Mouse (Mus musculus) MEL (cell line): Measurements from ENCODE around the gene Vipr2. TPM values are rescaled to one million over a fixed set of nuclear protein-coding genes. Genes with fewer than 3 reads are reported as not detected.

Experiments used
- DNase-seq: peaks from one replicate; pipeline ENCODE4 v3.0.0; 2011; ENCODE audit warnings: low read depth, low spot score
- H3K27ac ChIP-seq: 2 replicates; pipeline ENCODE4 v1.5.1; 2012; ENCODE audit warnings: low read depth, mild to moderate bottlenecking, control low read depth, low read length, moderate library complexity; ENCODE audit not compliant: control insufficient read depth
- H3K27me3 ChIP-seq, 2 experiments: fragments of 150-350 bp in 1 of 2; sonication (generic) in 1 of 2; 2 replicates each; pipeline ENCODE4 v1.6.1; 2012; ENCODE audit warnings: low read length in 2 of 2, mild to moderate bottlenecking in 2 of 2, improper control_type of control experiment in 1 of 2, moderate library complexity in 1 of 2; ENCODE audit not compliant: insufficient read depth in 2 of 2, control insufficient read depth in 1 of 2
- H3K36me3 ChIP-seq, 2 experiments: 2 replicates each; pipeline ENCODE4 v1.6.1; 2012 to 2014; ENCODE audit warnings: low read length in 2 of 2, improper control_type of control experiment in 1 of 2, inconsistent platforms in 1 of 2, mild to moderate bottlenecking in 1 of 2; ENCODE audit not compliant: insufficient read depth in 2 of 2, control insufficient read depth in 1 of 2
- H3K4me1 ChIP-seq, 2 experiments: fragments of 150-350 bp in 1 of 2; sonication (generic) in 1 of 2; 2 replicates each; pipeline ENCODE4 v1.6.1; 2012; ENCODE audit warnings: low read length in 2 of 2, improper control_type of control experiment in 1 of 2, mild to moderate bottlenecking in 1 of 2; ENCODE audit not compliant: insufficient read depth in 2 of 2, control insufficient read depth in 1 of 2
- H3K4me3 ChIP-seq, 2 experiments: fragments of 150-350 bp in 1 of 2; sonication (generic) in 1 of 2; 2 replicates each; pipeline ENCODE4 v1.5.1; 2012; ENCODE audit warnings: low read depth in 2 of 2, low read length in 2 of 2, mild to moderate bottlenecking in 2 of 2, moderate library complexity in 2 of 2, control low read depth in 1 of 2, improper control_type of control experiment in 1 of 2; ENCODE audit not compliant: control insufficient read depth in 1 of 2, insufficient read depth in 1 of 2
- H3K79me2 ChIP-seq: 2 replicates; pipeline ENCODE4 v1.6.1; 2012; ENCODE audit warnings: mild to moderate bottlenecking, low read length, moderate library complexity; ENCODE audit not compliant: control insufficient read depth, poor library complexity, insufficient read depth
- H3K9ac ChIP-seq: 2 replicates; pipeline ENCODE4 v1.6.1; 2012; ENCODE audit warnings: low read depth, mild to moderate bottlenecking, control low read depth, low read length, moderate library complexity; ENCODE audit not compliant: control insufficient read depth, poor library complexity, severe bottlenecking
- H3K9me3 ChIP-seq: fragments of 150-350 bp; sonication (generic); replicated peaks from 2 replicates; pipeline ENCODE4 v1.6.1; 2012; ENCODE audit warnings: mild to moderate bottlenecking, low read length, improper control_type of control experiment, moderate library complexity; ENCODE audit not compliant: insufficient read depth
- CHD2 ChIP-seq: IDR thresholded peaks from 2 replicates; pipeline ENCODE4 v1.6.1; 2011; ENCODE audit warnings: low read length, improper control_type of control experiment
- E2F4 ChIP-seq: IDR thresholded peaks from 2 replicates; pipeline ENCODE4 v1.6.1; 2011; ENCODE audit warnings: low read depth, low read length, improper control_type of control experiment, borderline replicate concordance
- EP300 ChIP-seq, 2 experiments: IDR thresholded peaks; 2 replicates each; pipeline ENCODE4 v1.6.1; 2011; ENCODE audit warnings: improper control_type of control experiment in 2 of 2, low read length in 2 of 2, low read depth in 1 of 2, mild to moderate bottlenecking in 1 of 2
- ETS1 ChIP-seq: IDR thresholded peaks from 2 replicates; pipeline ENCODE4 v1.6.1; 2012; ENCODE audit warnings: low read depth, mild to moderate bottlenecking, inconsistent platforms, low read length, improper control_type of control experiment, moderate library complexity
- GATA1 ChIP-seq: IDR thresholded peaks from 2 replicates; pipeline ENCODE4 v1.6.1; 2011; ENCODE audit warnings: low read depth, low read length, improper control_type of control experiment
- HCFC1 ChIP-seq: IDR thresholded peaks from 2 replicates; pipeline ENCODE4 v1.6.1; 2012; ENCODE audit warnings: low read depth, mild to moderate bottlenecking, inconsistent platforms, low read length, improper control_type of control experiment, moderate library complexity
- KAT2A ChIP-seq: conservative IDR thresholded peaks from 2 replicates; pipeline ENCODE4 v1.6.1; 2012; ENCODE audit warnings: low read depth, low read length, improper control_type of control experiment, inconsistent platforms
- MAZ ChIP-seq: IDR thresholded peaks from 2 replicates; pipeline ENCODE4 v1.6.1; 2012; ENCODE audit warnings: low read depth, mild to moderate bottlenecking, inconsistent platforms, low read length, improper control_type of control experiment
- MEF2A ChIP-seq: IDR thresholded peaks from 2 replicates; pipeline ENCODE4 v1.6.1; 2014; ENCODE audit warnings: low read depth, mild to moderate bottlenecking, inconsistent platforms, low read length, improper control_type of control experiment; ENCODE audit not compliant: poor library complexity, insufficient replicate concordance, severe bottlenecking; ENCODE audit errors: extremely low read depth
- MYB ChIP-seq: IDR thresholded peaks from 2 replicates; pipeline ENCODE4 v1.6.1; 2011; ENCODE audit warnings: mild to moderate bottlenecking, low read depth, low read length, improper control_type of control experiment
- NELFE ChIP-seq: IDR thresholded peaks from 2 replicates; pipeline ENCODE4 v1.6.1; 2011; ENCODE audit warnings: low read depth, low read length, improper control_type of control experiment
- NRF1 ChIP-seq: IDR thresholded peaks from 2 replicates; pipeline ENCODE4 v1.6.1; 2014; ENCODE audit warnings: low read depth, mild to moderate bottlenecking, inconsistent platforms, low read length, improper control_type of control experiment, moderate library complexity; ENCODE audit not compliant: poor library complexity, insufficient read depth, severe bottlenecking
- POLR2A ChIP-seq, 2 experiments: IDR thresholded peaks; 2 replicates each; pipeline ENCODE4 v1.6.1; 2011 to 2012; ENCODE audit warnings: low read length in 2 of 2, mild to moderate bottlenecking in 2 of 2, control low read depth in 1 of 2, improper control_type of control experiment in 1 of 2, low read depth in 1 of 2, moderate library complexity in 1 of 2; ENCODE audit not compliant: control insufficient read depth in 1 of 2, insufficient read depth in 1 of 2, poor library complexity in 1 of 2
- POLR2AphosphoS5 ChIP-seq: IDR thresholded peaks from 2 replicates; pipeline ENCODE4 v1.6.1; 2012; ENCODE audit warnings: low read depth, borderline replicate concordance, mild to moderate bottlenecking, inconsistent platforms, low read length, moderate library complexity, mixed read lengths
- SIN3A ChIP-seq: IDR thresholded peaks from 2 replicates; pipeline ENCODE4 v1.6.1; 2012; ENCODE audit warnings: low read length, improper control_type of control experiment, inconsistent platforms
- SMC3 ChIP-seq: IDR thresholded peaks from 2 replicates; pipeline ENCODE4 v1.6.1; 2011; ENCODE audit warnings: low read depth, low read length, improper control_type of control experiment
- USF1 ChIP-seq: IDR thresholded peaks from 2 replicates; pipeline ENCODE4 v1.6.1; 2014; ENCODE audit warnings: low read depth, mild to moderate bottlenecking, inconsistent platforms, low read length, improper control_type of control experiment, moderate library complexity
- USF2 ChIP-seq, 2 experiments: IDR thresholded peaks; 2 replicates each; pipeline ENCODE4 v1.6.1; 2011 to 2012; ENCODE audit warnings: improper control_type of control experiment in 2 of 2, low read length in 2 of 2, borderline replicate concordance in 1 of 2, inconsistent platforms in 1 of 2, low read depth in 1 of 2, mild to moderate bottlenecking in 1 of 2; ENCODE audit not compliant: insufficient read depth in 1 of 2
- ZC3H11A ChIP-seq: IDR thresholded peaks from 2 replicates; pipeline ENCODE4 v1.6.1; 2012; ENCODE audit warnings: low read depth, mild to moderate bottlenecking, inconsistent platforms, low read length, improper control_type of control experiment
- ZMIZ1 ChIP-seq: IDR thresholded peaks from 2 replicates; pipeline ENCODE4 v1.6.1; 2012; ENCODE audit warnings: low read depth, mild to moderate bottlenecking, inconsistent platforms, low read length, improper control_type of control experiment, moderate library complexity
- polyA plus RNA-seq, 2 experiments: library from polyadenylated mRNA; stranded (reverse) in 1 of 2; unstranded in 1 of 2; fragments of >175 nt in 1 of 2; fragments of >200 nt in 1 of 2; gene quantifications; 2 replicates each; pipeline versions ENCODE4 v1.2.1 to v1.2.4; 2012; ENCODE audit warnings: low replicate concordance in 2 of 2, low read depth in 1 of 2; ENCODE audit not compliant: insufficient read length in 2 of 2, insufficient read depth in 1 of 2, missing spikeins in 1 of 2
- total RNA-seq: library from RNA; depleted of rRNA; stranded (reverse); fragments of 300-350 nt; gene quantifications from 2 replicates; pipeline ENCODE4 v1.2.3, GENCODE M21; 2012

The Vipr2 gene
- total and polyA plus RNA-seq, 3 experiments = not detected

DNA sequence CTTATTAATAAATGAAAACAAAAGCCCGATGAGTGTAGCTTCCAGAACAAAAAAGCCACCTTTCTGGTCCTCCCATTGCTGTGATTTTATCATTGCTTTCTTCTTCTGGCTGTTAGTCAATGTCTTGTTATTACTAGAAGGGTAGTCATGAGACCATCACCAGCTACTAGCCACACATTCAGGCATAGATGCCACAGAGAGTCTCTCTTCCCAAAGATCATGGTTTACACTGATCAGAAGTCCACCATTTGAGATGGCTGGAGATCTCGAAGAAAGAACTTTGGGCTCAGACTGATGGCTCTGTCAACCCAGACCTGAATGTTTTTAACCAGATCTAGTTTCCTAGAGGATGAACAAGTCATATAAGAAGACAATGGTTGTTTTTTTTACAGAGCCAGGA is 38.3 kb downstream of the Vipr2 start:
- Histone ChIP-seq H3K36me3 (no peaks in the 10 kb centered on the region), H3K9ac (no peak overlapping the region), H3K27me3 (no peaks in the 10 kb centered on the region; a peak in 1 of 4 replicates), H3K79me2 (no peaks in the 10 kb centered on the region), H3K4me1 (no peaks in the 10 kb centered on the region), H3K9me3 (no peaks in the 10 kb centered on the region), H3K27ac (no peak overlapping the region), H3K4me3 (no peak overlapping the region)
- TF ChIP-seq USF1 (no peak), MEF2A (no peak), ZMIZ1 (no peak), NRF1 (no peak)
- no peak for DNase-seq

DNA sequence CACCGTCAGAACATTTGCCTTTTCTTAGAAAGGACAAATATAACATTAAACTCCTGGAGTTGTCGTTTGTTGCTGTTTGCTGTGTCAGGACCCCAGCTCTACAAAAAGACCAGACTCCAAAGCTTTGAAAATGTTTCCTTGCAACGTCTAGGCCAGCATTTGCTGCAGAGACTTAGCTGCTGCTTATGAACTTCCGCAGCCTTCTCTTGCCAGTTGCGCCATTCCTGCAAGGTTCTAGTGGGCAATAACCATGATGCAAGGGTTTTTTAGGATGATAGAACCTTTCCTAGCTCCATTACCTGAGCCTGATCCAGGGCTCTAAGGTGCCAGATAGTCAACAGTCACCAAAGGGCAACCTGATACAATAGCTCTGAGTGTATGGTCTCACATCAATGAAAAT is 38.9 kb downstream of the Vipr2 start:
- Histone ChIP-seq H3K9ac (no peak overlapping the region), H3K79me2 (no peaks in the 10 kb centered on the region), H3K36me3 (no peaks in the 10 kb centered on the region), H3K4me1 (no peaks in the 10 kb centered on the region), H3K9me3 (no peaks in the 10 kb centered on the region), H3K27ac (no peak overlapping the region), H3K4me3 (no peak overlapping the region), H3K27me3 (no peaks in the 10 kb centered on the region)
- no peak for DNase-seq
- TF ChIP-seq SIN3A (no peak), ZC3H11A (no peak), MYB (no peak)

- Histone ChIP-seq H3K27ac (no peak overlapping the region), H3K9me3 (no peaks in the 10 kb centered on the region), H3K36me3 (no peaks in the 10 kb centered on the region), H3K27me3 (no peaks in the 10 kb centered on the region), H3K4me3 (no peak overlapping the region)
- TF ChIP-seq USF1 (no peak), GATA1 (no peak), CHD2 (no peak), USF2 (IDR thresholded peaks at IDR 0.05; ENCODE audit: borderline replicate concordance in 1 of 2, insufficient read depth in 1 of 2, low read depth in 1 of 2, low read length in 2 of 2) (no peak), ETS1 (no peak), KAT2A (no peak), SMC3 (no peak), POLR2A (IDR thresholded peaks at IDR 0.05; ENCODE audit: control insufficient read depth in 1 of 2, insufficient read depth in 1 of 2, low read depth in 1 of 2, low read length in 2 of 2, poor library complexity in 1 of 2) (no peak), MEF2A (no peak), NELFE (no peak), ZC3H11A (no peak), NRF1 (no peak), E2F4 (no peak), POLR2AphosphoS5 (no peak), EP300 (IDR thresholded peaks at IDR 0.05; ENCODE audit: low read depth in 1 of 2, low read length in 2 of 2) (no peak), HCFC1 (no peak), MAZ (no peak)
- TF ChIP-seq, all 39 proteins: peak for 0
- no peak overlapping the region for H3K9ac ChIP-seq
- H3K4me1 ChIP-seq = no peaks in the 10 kb centered on the region
- H3K79me2 ChIP-seq = no peaks in the 10 kb centered on the region
- no peak for DNase-seq
Measured at GRCm38 (mm10) chr12:116117352-116117929, 39.9 kb downstream of the Vipr2 start.
